Mouse (Mus musculus) MEL (cell line): ENCODE measurements around the gene Klhl33. TPM values are rescaled to one million over a fixed set of nuclear protein-coding genes. Genes with fewer than 3 reads are reported as not detected.
"Not testable (repeated sequence)": the region's sequence is repeated elsewhere in the genome, so short reads cannot be mapped to it uniquely, and the experiment has no call there.

Source experiments
- DNase-seq: peaks from one replicate; pipeline ENCODE4 v3.0.0; 2011; ENCODE audit warnings: low read depth, low spot score
- H3K27ac ChIP-seq: 2 replicates; pipeline ENCODE4 v1.5.1; 2012; ENCODE audit warnings: low read depth, mild to moderate bottlenecking, control low read depth, low read length, moderate library complexity; ENCODE audit not compliant: control insufficient read depth
- H3K27me3 ChIP-seq, 2 experiments: fragments of 150-350 bp in 1 of 2; sonication (generic) in 1 of 2; 2 replicates each; pipeline ENCODE4 v1.6.1; 2012; ENCODE audit warnings: low read length in 2 of 2, mild to moderate bottlenecking in 2 of 2, improper control_type of control experiment in 1 of 2, moderate library complexity in 1 of 2; ENCODE audit not compliant: insufficient read depth in 2 of 2, control insufficient read depth in 1 of 2
- H3K36me3 ChIP-seq, 2 experiments: 2 replicates each; pipeline ENCODE4 v1.6.1; 2012 to 2014; ENCODE audit warnings: low read length in 2 of 2, improper control_type of control experiment in 1 of 2, inconsistent platforms in 1 of 2, mild to moderate bottlenecking in 1 of 2; ENCODE audit not compliant: insufficient read depth in 2 of 2, control insufficient read depth in 1 of 2
- H3K4me1 ChIP-seq, 2 experiments: fragments of 150-350 bp in 1 of 2; sonication (generic) in 1 of 2; 2 replicates each; pipeline ENCODE4 v1.6.1; 2012; ENCODE audit warnings: low read length in 2 of 2, improper control_type of control experiment in 1 of 2, mild to moderate bottlenecking in 1 of 2; ENCODE audit not compliant: insufficient read depth in 2 of 2, control insufficient read depth in 1 of 2
- H3K4me3 ChIP-seq, 2 experiments: fragments of 150-350 bp in 1 of 2; sonication (generic) in 1 of 2; 2 replicates each; pipeline ENCODE4 v1.5.1; 2012; ENCODE audit warnings: low read depth in 2 of 2, low read length in 2 of 2, mild to moderate bottlenecking in 2 of 2, moderate library complexity in 2 of 2, control low read depth in 1 of 2, improper control_type of control experiment in 1 of 2; ENCODE audit not compliant: control insufficient read depth in 1 of 2, insufficient read depth in 1 of 2
- H3K79me2 ChIP-seq: 2 replicates; pipeline ENCODE4 v1.6.1; 2012; ENCODE audit warnings: mild to moderate bottlenecking, low read length, moderate library complexity; ENCODE audit not compliant: control insufficient read depth, poor library complexity, insufficient read depth
- H3K9ac ChIP-seq: 2 replicates; pipeline ENCODE4 v1.6.1; 2012; ENCODE audit warnings: low read depth, mild to moderate bottlenecking, control low read depth, low read length, moderate library complexity; ENCODE audit not compliant: control insufficient read depth, poor library complexity, severe bottlenecking
- H3K9me3 ChIP-seq: fragments of 150-350 bp; sonication (generic); replicated peaks from 2 replicates; pipeline ENCODE4 v1.6.1; 2012; ENCODE audit warnings: mild to moderate bottlenecking, low read length, improper control_type of control experiment, moderate library complexity; ENCODE audit not compliant: insufficient read depth
- ELF1 ChIP-seq: IDR thresholded peaks from 2 replicates; pipeline ENCODE4 v1.6.1; 2014; ENCODE audit warnings: low read depth, mild to moderate bottlenecking, inconsistent platforms, low read length, improper control_type of control experiment, moderate library complexity
- JUND ChIP-seq: IDR thresholded peaks from 2 replicates; pipeline ENCODE4 v1.6.1; 2011; ENCODE audit warnings: low read depth, mild to moderate bottlenecking, improper control_type of control experiment, low read length
- MAZ ChIP-seq: IDR thresholded peaks from 2 replicates; pipeline ENCODE4 v1.6.1; 2012; ENCODE audit warnings: low read depth, mild to moderate bottlenecking, inconsistent platforms, low read length, improper control_type of control experiment
- MEF2A ChIP-seq: IDR thresholded peaks from 2 replicates; pipeline ENCODE4 v1.6.1; 2014; ENCODE audit warnings: low read depth, mild to moderate bottlenecking, inconsistent platforms, low read length, improper control_type of control experiment; ENCODE audit not compliant: poor library complexity, insufficient replicate concordance, severe bottlenecking; ENCODE audit errors: extremely low read depth
- MXI1 ChIP-seq: IDR thresholded peaks from 2 replicates; pipeline ENCODE4 v1.6.1; 2011; ENCODE audit warnings: mild to moderate bottlenecking, low read depth, low read length, improper control_type of control experiment
- MYB ChIP-seq: IDR thresholded peaks from 2 replicates; pipeline ENCODE4 v1.6.1; 2011; ENCODE audit warnings: mild to moderate bottlenecking, low read depth, low read length, improper control_type of control experiment
- POLR2AphosphoS2 ChIP-seq: IDR thresholded peaks from 2 replicates; pipeline ENCODE4 v1.6.1; 2011; ENCODE audit warnings: low read length, improper control_type of control experiment
- TBP ChIP-seq: IDR thresholded peaks from 2 replicates; pipeline ENCODE4 v1.8.0; 2011; ENCODE audit warnings: low read depth, low read length, improper control_type of control experiment
- UBTF ChIP-seq: IDR thresholded peaks from 2 replicates; pipeline ENCODE4 v1.6.1; 2012; ENCODE audit warnings: low read depth, mild to moderate bottlenecking, inconsistent platforms, low read length, improper control_type of control experiment, moderate library complexity, borderline replicate concordance; ENCODE audit not compliant: insufficient read depth
- polyA plus RNA-seq, 2 experiments: library from polyadenylated mRNA; stranded (reverse) in 1 of 2; unstranded in 1 of 2; fragments of >175 nt in 1 of 2; fragments of >200 nt in 1 of 2; gene quantifications; 2 replicates each; pipeline versions ENCODE4 v1.2.1 to v1.2.4; 2012; ENCODE audit warnings: low replicate concordance in 2 of 2, low read depth in 1 of 2; ENCODE audit not compliant: insufficient read length in 2 of 2, insufficient read depth in 1 of 2, missing spikeins in 1 of 2
- total RNA-seq: library from RNA; depleted of rRNA; stranded (reverse); fragments of 300-350 nt; gene quantifications from 2 replicates; pipeline ENCODE4 v1.2.3, GENCODE M21; 2012

Gene Klhl33
- total and polyA plus RNA-seq, 3 experiments, result 0.01 TPM; not detected in 2

- Histone ChIP-seq H3K27ac (no peak overlapping the region), H3K4me3 (no peak overlapping the region)
Measured at GRCm38 (mm10) chr14:50868211-50868610, 29.1 kb downstream of the Klhl33 start.

DNA sequence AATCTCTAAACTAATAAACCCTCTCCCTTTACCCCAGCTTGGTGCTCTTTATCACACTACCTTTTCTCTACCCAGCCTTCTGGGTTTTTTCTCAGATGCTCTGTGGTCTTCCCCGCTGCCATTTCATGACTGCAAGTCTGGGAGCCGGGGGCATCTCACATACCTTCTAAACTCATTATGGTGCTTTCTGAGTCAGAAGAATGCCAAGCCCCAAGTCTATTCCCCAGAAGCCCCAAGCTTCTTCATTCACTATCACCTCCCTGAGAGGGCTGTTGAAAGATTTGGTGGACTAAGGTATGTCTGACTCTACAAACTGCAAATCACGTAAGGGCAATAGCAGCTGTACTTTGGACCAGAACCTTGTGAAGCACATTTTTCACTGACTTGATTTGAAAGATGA, 30.3 kb downstream of the Klhl33 start:
- H3K9ac ChIP-seq, result no peak overlapping the region
- no peak for TF ChIP-seq TBP
- TF ChIP-seq MXI1, result no peak
- TF ChIP-seq UBTF, result no peak
- TF ChIP-seq POLR2AphosphoS2, result no peak
- no peak for TF ChIP-seq MEF2A
- TF ChIP-seq, all 39 proteins: peak for 0
- Histone ChIP-seq H3K4me1 (peaks cover 0 to 6% of the 10 kb centered on the region in 2 experiments; a peak in 1 of 4 replicates), H3K79me2 (peaks cover 1% of the 10 kb centered on the region; the same call in 1 of the 2 replicates), H3K9me3 (no peaks in the 10 kb centered on the region), H3K27me3 (no peaks in the 10 kb centered on the region), H3K4me3 (no peak overlapping the region), H3K27ac (no peak overlapping the region), H3K36me3 (peaks cover 0 to 2% of the 10 kb centered on the region in 2 experiments; a peak in 1 of 4 replicates)
- DNase-seq, result no peak

More at GRCm38 (mm10) chr14:50868211-50868610, 29.1 kb downstream of the Klhl33 start:
- Histone ChIP-seq H3K79me2 (peaks cover 1% of the 10 kb centered on the region; the same call in 1 of the 2 replicates), H3K9me3 (no peaks in the 10 kb centered on the region), H3K36me3 (peaks cover 0 to 2% of the 10 kb centered on the region in 2 experiments; a peak in 1 of 4 replicates), H3K27me3 (no peaks in the 10 kb centered on the region)
- no peak for DNase-seq
- TF ChIP-seq ELF1, result no peak
- TF ChIP-seq MAZ, result no peak
- TF ChIP-seq MYB, result no peak
- TF ChIP-seq MEF2A, result no peak
- TF ChIP-seq JUND, result no peak
- TF ChIP-seq, all 39 proteins: peak for 0
- Histone ChIP-seq H3K4me1 (peaks cover 0 to 6% of the 10 kb centered on the region in 2 experiments; a peak in 1 of 4 replicates), H3K9ac (no peak overlapping the region)

DNA sequence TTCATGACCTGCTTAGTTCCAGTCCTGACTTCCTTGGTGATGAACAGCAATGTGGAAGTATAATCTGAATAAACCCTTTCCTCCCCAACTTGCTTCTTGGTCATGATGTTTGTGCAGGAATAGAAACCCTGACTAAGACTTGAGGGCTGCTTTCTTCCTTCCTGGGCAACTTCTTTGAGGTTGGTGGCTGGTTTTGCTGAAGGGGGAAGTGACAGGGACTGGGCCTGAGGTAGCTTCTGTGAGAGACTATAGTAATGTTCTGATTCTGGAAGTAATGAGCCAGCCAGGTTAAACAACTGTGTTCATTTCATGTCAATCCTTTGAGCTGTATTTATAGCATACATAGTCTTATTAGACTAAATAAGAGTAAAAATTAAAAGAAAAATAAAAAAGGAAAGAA, 32.3 kb downstream of the Klhl33 start:
- H3K9ac ChIP-seq, H3K27me3 ChIP-seq, DNase-seq, H3K9me3 ChIP-seq, H3K27ac ChIP-seq, H3K36me3 ChIP-seq, H3K4me3 ChIP-seq, H3K4me1 ChIP-seq, H3K79me2 ChIP-seq: not testable (repeated sequence)
